Mouse (Mus musculus): ENCODE data around the gene Chrm3. TPM values are rescaled to one million over a fixed set of nuclear protein-coding genes. Genes with fewer than 3 reads are reported as not detected.
A peak's percentile ranks its signal among the peaks of the same experiment; 100 is the strongest.

Gene Chrm3
- polyA plus RNA-seq, 1 experiment from 2014 or later = 3.4 TPM

GRCm38 (mm10) chr13:9952619-9953018, 408.0 kb downstream of the Chrm3 start:
- H3K9me3 ChIP-seq (replicated peaks) = no peaks in the 10 kb centered on the region
- H3K27me3 ChIP-seq (replicated peaks) = no peaks in the 10 kb centered on the region
- no peak overlapping the region for H3K27ac ChIP-seq (replicated peaks)
- no peaks in the 10 kb centered on the region for H3K4me1 ChIP-seq
- no peak overlapping the region for H3K4me3 ChIP-seq (replicated peaks)
- no peak overlapping the region for H3K4me2 ChIP-seq
- no peak for ATAC-seq (ENCODE audit: low FRiP score)
- H3K36me3 ChIP-seq = no peaks in the 10 kb centered on the region
- H3K9ac ChIP-seq (replicated peaks) = no peak overlapping the region

- Histone ChIP-seq H3K27me3 (replicated peaks) (no peaks in the 10 kb centered on the region), H3K4me1 (no peaks in the 10 kb centered on the region), H3K9me3 (replicated peaks) (no peaks in the 10 kb centered on the region), H3K4me2 (no peak overlapping the region), H3K9ac (replicated peaks) (no peak overlapping the region), H3K36me3 (no peaks in the 10 kb centered on the region), H3K27ac (replicated peaks) (no peak overlapping the region), H3K4me3 (replicated peaks) (no peak overlapping the region)
- ATAC-seq (ENCODE audit: low FRiP score) = no peak
- 88% methylated on average over 1 of the region's 1 CpGs for WGBS
Measured at GRCm38 (mm10) chr13:9951376-9951775, 409.3 kb downstream of the Chrm3 start.

GRCm38 (mm10) chr13:9949091-9949490, 411.6 kb downstream of the Chrm3 start:
- ATAC-seq (ENCODE audit: low FRiP score) = no peak
- Histone ChIP-seq H3K27ac (replicated peaks) (no peak overlapping the region), H3K4me1 (no peaks in the 10 kb centered on the region), H3K9ac (replicated peaks) (no peak overlapping the region), H3K27me3 (replicated peaks) (no peaks in the 10 kb centered on the region), H3K4me3 (replicated peaks) (no peak overlapping the region), H3K9me3 (replicated peaks) (no peaks in the 10 kb centered on the region), H3K36me3 (no peaks in the 10 kb centered on the region), H3K4me2 (no peak overlapping the region)
- WGBS = 84% methylated on average over 4 of the region's 4 CpGs

- WGBS = 70% methylated on average over 1 of the region's 1 CpGs
- H3K4me2 ChIP-seq = no peak overlapping the region
- ATAC-seq (ENCODE audit: low FRiP score) = no peak
- no peaks in the 10 kb centered on the region for H3K36me3 ChIP-seq
- no peaks in the 10 kb centered on the region for H3K27me3 ChIP-seq (replicated peaks)
- H3K4me3 ChIP-seq (replicated peaks) = no peak overlapping the region
- H3K9me3 ChIP-seq (replicated peaks) = no peaks in the 10 kb centered on the region
- H3K9ac ChIP-seq (replicated peaks) = no peak overlapping the region
- H3K27ac ChIP-seq (replicated peaks) = no peak overlapping the region
- H3K4me1 ChIP-seq = no peaks in the 10 kb centered on the region
Measured at GRCm38 (mm10) chr13:9940186-9940585, 420.5 kb downstream of the Chrm3 start.

- Histone ChIP-seq H3K27me3 (replicated peaks) (no peaks in the 10 kb centered on the region), H3K9me3 (replicated peaks) (no peaks in the 10 kb centered on the region), H3K4me2 (no peak overlapping the region), H3K27ac (replicated peaks) (no peak overlapping the region), H3K36me3 (no peaks in the 10 kb centered on the region), H3K9ac (replicated peaks) (no peak overlapping the region), H3K4me1 (no peaks in the 10 kb centered on the region), H3K4me3 (replicated peaks) (no peak overlapping the region)
- WGBS = 66% methylated on average over 3 of the region's 3 CpGs
- no peak for ATAC-seq (ENCODE audit: low FRiP score)
Measured at GRCm38 (mm10) chr13:9938798-9939485, 421.7 kb downstream of the Chrm3 start.

GRCm38 (mm10) chr13:9932714-9933113, 427.9 kb downstream of the Chrm3 start:
- ATAC-seq (ENCODE audit: low FRiP score) = peak; percentile 53
- no peaks in the 10 kb centered on the region for H3K9me3 ChIP-seq (replicated peaks)
- H3K27me3 ChIP-seq (replicated peaks) = no peaks in the 10 kb centered on the region
- 39% methylated on average over 4 of the region's 4 CpGs for WGBS
- H3K4me3 ChIP-seq (replicated peaks) = no peak overlapping the region
- no peak overlapping the region for H3K4me2 ChIP-seq
- H3K9ac ChIP-seq (replicated peaks) = no peak overlapping the region
- H3K36me3 ChIP-seq = no peaks in the 10 kb centered on the region
- no peaks in the 10 kb centered on the region for H3K4me1 ChIP-seq
- H3K27ac ChIP-seq (replicated peaks) = no peak overlapping the region

- no peak overlapping the region for H3K27ac ChIP-seq (replicated peaks)
- H3K9me3 ChIP-seq (replicated peaks) = no peaks in the 10 kb centered on the region
- no peaks in the 10 kb centered on the region for H3K27me3 ChIP-seq (replicated peaks)
- H3K4me3 ChIP-seq (replicated peaks) = no peak overlapping the region
- H3K36me3 ChIP-seq = no peaks in the 10 kb centered on the region
- no peaks in the 10 kb centered on the region for H3K4me1 ChIP-seq
- no peak overlapping the region for H3K9ac ChIP-seq (replicated peaks)
- H3K4me2 ChIP-seq = no peak overlapping the region
- ATAC-seq (ENCODE audit: low FRiP score) = no peak; the same call in 1 of the 2 replicates
- 88% methylated on average over 1 of the region's 1 CpGs for WGBS
Measured at GRCm38 (mm10) chr13:9930606-9931005, 430.0 kb downstream of the Chrm3 start.

- H3K27me3 ChIP-seq (replicated peaks) = no peaks in the 10 kb centered on the region
- no peak overlapping the region for H3K9ac ChIP-seq (replicated peaks)
- no peaks in the 10 kb centered on the region for H3K4me1 ChIP-seq
- H3K36me3 ChIP-seq = no peaks in the 10 kb centered on the region
- H3K9me3 ChIP-seq (replicated peaks) = no peaks in the 10 kb centered on the region
- H3K4me2 ChIP-seq = no peak overlapping the region
- H3K27ac ChIP-seq (replicated peaks) = 0 out of 2 replicates have a peak overlapping the region, but pooled peaks have one; percentile 11
- peak; percentile 49 for ATAC-seq (ENCODE audit: low FRiP score)
- WGBS = 54% methylated on average over 2 of the region's 2 CpGs
- H3K4me3 ChIP-seq (replicated peaks) = no peak overlapping the region
Measured at GRCm38 (mm10) chr13:9929978-9930377, 430.7 kb downstream of the Chrm3 start.

- 92% methylated on average over 1 of the region's 1 CpGs for WGBS
- no peaks in the 10 kb centered on the region for H3K27me3 ChIP-seq (replicated peaks)
- H3K4me1 ChIP-seq = no peaks in the 10 kb centered on the region
- no peak overlapping the region for H3K4me2 ChIP-seq
- ATAC-seq (ENCODE audit: low FRiP score) = no peak
- H3K27ac ChIP-seq (replicated peaks) = no peak overlapping the region
- no peaks in the 10 kb centered on the region for H3K36me3 ChIP-seq
- no peaks in the 10 kb centered on the region for H3K9me3 ChIP-seq (replicated peaks)
- no peak overlapping the region for H3K9ac ChIP-seq (replicated peaks)
- no peak overlapping the region for H3K4me3 ChIP-seq (replicated peaks)
Measured at GRCm38 (mm10) chr13:9921150-9921549, 439.5 kb downstream of the Chrm3 start.

GRCm38 (mm10) chr13:9912697-9913096, 447.9 kb downstream of the Chrm3 start:
- Histone ChIP-seq H3K4me1 (no peaks in the 10 kb centered on the region), H3K4me3 (replicated peaks) (no peak overlapping the region), H3K27ac (replicated peaks) (no peak overlapping the region), H3K9ac (replicated peaks) (no peak overlapping the region), H3K4me2 (no peak overlapping the region), H3K36me3 (no peaks in the 10 kb centered on the region), H3K9me3 (replicated peaks) (no peaks in the 10 kb centered on the region), H3K27me3 (replicated peaks) (no peaks in the 10 kb centered on the region)
- 82% methylated on average over 4 of the region's 4 CpGs for WGBS
- no peak for ATAC-seq (ENCODE audit: low FRiP score)

GRCm38 (mm10) chr13:9908707-9909106, 451.9 kb downstream of the Chrm3 start:
- no peaks in the 10 kb centered on the region for H3K4me1 ChIP-seq
- no peak overlapping the region for H3K9ac ChIP-seq (replicated peaks)
- H3K4me3 ChIP-seq (replicated peaks) = no peak overlapping the region
- H3K27me3 ChIP-seq (replicated peaks) = no peaks in the 10 kb centered on the region
- ATAC-seq (ENCODE audit: low FRiP score) = no peak
- H3K36me3 ChIP-seq = no peaks in the 10 kb centered on the region
- WGBS = 88% methylated on average over 2 of the region's 2 CpGs
- H3K4me2 ChIP-seq = no peak overlapping the region
- H3K27ac ChIP-seq (replicated peaks) = no peak overlapping the region
- no peaks in the 10 kb centered on the region for H3K9me3 ChIP-seq (replicated peaks)

- 80% methylated on average over 3 of the region's 3 CpGs for WGBS
Measured at GRCm38 (mm10) chr13:9907202-9907601, 453.4 kb downstream of the Chrm3 start.

More at GRCm38 (mm10) chr13:9907202-9907601, 453.4 kb downstream of the Chrm3 start:
- Histone ChIP-seq H3K9me3 (replicated peaks) (no peaks in the 10 kb centered on the region), H3K4me2 (no peak overlapping the region), H3K27me3 (replicated peaks) (no peaks in the 10 kb centered on the region), H3K9ac (replicated peaks) (no peak overlapping the region), H3K36me3 (no peaks in the 10 kb centered on the region), H3K4me1 (no peaks in the 10 kb centered on the region), H3K4me3 (replicated peaks) (no peak overlapping the region), H3K27ac (replicated peaks) (no peak overlapping the region)
- ATAC-seq (ENCODE audit: low FRiP score) = no peak
